Mouse (Mus musculus): ENCODE results near the gene Stx3. TPM values are rescaled to one million over a fixed set of nuclear protein-coding genes. Genes with fewer than 3 reads are reported as not detected.

Gene Stx3
- polyA plus RNA-seq, 1 experiment, result not detected

DNA sequence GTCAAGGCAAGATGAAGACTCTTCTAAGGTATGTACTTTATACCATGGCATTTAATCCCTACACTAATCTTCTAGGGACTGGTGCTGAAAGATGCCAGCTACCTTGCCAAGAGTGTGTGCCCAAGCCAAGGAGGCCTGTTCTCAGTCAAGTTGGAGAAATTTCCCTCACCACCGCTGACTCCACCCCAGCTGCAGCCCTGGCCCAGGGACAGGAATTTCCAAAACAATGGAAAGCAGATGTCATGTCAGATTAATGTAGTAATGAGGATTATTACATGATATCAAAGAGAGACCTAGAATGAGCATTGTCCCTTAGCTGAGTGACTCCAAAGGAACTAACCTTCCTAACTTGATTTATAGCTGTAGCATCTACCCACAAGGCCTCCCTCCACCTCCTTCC is 8.3 kb downstream of the Stx3 start:
- Histone ChIP-seq H3K4me3 (replicated peaks) (no peak overlapping the region), H3K27me3 (ENCODE audit: control insufficient read depth) (peaks cover 10% of the 10 kb centered on the region), H3K4me1 (ENCODE audit: control insufficient read depth) (no peaks in the 10 kb centered on the region), H3K36me3 (ENCODE audit: control insufficient read depth) (no peaks in the 10 kb centered on the region), H3K9me3 (ENCODE audit: control insufficient read depth, low read length) (no peaks in the 10 kb centered on the region)
- TF ChIP-seq TAL1 (IDR thresholded peaks at IDR 0.05; ENCODE audit: low read length) (no peak), GATA1 (IDR thresholded peaks at IDR 0.05; ENCODE audit: low read length) (no peak)

DNA sequence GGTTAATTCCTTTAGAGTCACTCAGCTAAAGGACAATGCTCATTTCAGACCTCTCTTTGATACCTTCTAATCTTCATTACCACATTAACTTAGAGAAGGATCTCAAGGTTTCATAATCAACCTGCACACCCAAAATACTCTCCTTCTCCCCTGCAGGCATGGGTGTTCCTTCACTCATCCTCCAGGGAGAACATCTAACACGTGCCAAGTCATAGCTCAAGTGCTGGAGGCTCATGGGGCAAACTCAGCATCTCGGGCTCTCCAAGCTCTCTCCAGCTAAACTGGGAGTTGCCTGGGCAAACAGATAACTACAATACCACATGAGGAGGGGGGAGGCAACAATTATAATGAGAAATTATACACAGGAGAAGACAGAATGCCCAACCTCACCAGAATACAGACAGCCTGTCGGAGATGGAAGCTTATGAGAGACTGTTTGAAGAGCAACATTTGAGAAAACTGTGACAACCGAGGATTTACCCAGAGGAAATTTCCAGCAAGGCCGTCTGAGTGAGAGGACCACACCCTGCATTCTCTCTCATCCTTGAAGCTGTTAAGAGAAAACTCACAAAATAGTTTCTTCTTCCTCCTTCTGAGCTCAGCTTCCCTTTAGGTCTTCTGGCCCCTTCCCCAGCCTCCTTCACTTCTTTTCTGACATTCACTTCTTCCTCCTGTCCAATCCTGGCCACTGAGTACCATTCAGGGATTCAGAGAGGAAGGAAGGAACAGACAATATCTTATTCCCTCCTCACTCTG is 9.0 kb downstream of the Stx3 start:
- Histone ChIP-seq H3K4me3 (replicated peaks) (no peak overlapping the region), H3K4me1 (ENCODE audit: control insufficient read depth) (no peaks in the 10 kb centered on the region), H3K27me3 (ENCODE audit: control insufficient read depth) (peaks cover 6% of the 10 kb centered on the region), H3K36me3 (ENCODE audit: control insufficient read depth) (no peaks in the 10 kb centered on the region), H3K9me3 (ENCODE audit: control insufficient read depth, low read length) (no peaks in the 10 kb centered on the region)
- TF ChIP-seq TAL1 (IDR thresholded peaks at IDR 0.05; ENCODE audit: low read length) (no peak), GATA1 (IDR thresholded peaks at IDR 0.05; ENCODE audit: low read length) (no peak)

DNA sequence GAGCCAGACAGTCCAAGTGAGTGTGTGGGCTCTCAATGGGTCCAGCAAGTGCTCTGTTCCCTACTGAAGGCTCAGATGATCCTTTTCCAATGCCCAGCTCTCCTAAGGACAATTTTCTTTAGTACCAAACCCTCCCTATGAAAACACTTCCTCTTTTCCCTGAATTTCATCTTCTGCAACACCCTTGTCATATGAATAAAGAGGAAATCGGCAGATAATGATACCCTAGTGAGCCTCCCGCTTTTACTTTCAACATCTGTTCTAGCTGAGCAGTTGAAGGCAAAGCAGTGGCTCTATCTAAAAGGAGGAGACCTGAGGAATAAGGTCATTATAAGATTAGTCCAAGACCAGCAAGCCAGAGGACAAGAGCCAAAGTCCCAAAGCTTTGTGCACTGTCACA is 10.8 kb downstream of the Stx3 start:
- H3K4me1 ChIP-seq (ENCODE audit: control insufficient read depth), result no peaks in the 10 kb centered on the region
- no peaks in the 10 kb centered on the region for H3K27me3 ChIP-seq (ENCODE audit: control insufficient read depth)
- no peaks in the 10 kb centered on the region for H3K36me3 ChIP-seq (ENCODE audit: control insufficient read depth)
- TF ChIP-seq GATA1 (IDR thresholded peaks at IDR 0.05; ENCODE audit: low read length), result no peak
- no peak for TF ChIP-seq TAL1 (IDR thresholded peaks at IDR 0.05; ENCODE audit: low read length)
- no peak overlapping the region for H3K4me3 ChIP-seq (replicated peaks)
- no peaks in the 10 kb centered on the region for H3K9me3 ChIP-seq (ENCODE audit: control insufficient read depth, low read length)

DNA sequence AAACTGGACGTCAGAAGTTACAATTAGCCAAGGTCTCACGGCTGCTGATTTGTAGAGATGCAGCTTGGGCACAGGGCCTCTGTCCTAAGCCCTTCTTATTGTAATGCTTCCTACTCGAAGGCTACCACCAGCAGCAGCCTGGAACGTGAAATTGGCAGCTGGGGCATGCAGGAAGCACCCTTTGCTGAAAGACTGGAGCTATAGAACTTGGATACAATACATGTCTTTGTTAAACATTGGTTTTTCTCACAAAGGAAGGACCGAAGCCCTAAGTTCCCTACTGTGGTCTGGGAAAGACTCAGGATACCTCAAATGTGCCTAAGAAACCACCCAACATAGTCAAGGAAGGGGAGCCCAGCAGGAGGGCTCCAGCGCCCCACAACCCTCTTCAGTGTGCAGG is 11.4 kb downstream of the Stx3 start:
- H3K36me3 ChIP-seq (ENCODE audit: control insufficient read depth), result no peaks in the 10 kb centered on the region
- no peaks in the 10 kb centered on the region for H3K27me3 ChIP-seq (ENCODE audit: control insufficient read depth)
- no peaks in the 10 kb centered on the region for H3K9me3 ChIP-seq (ENCODE audit: control insufficient read depth, low read length)
- no peaks in the 10 kb centered on the region for H3K4me1 ChIP-seq (ENCODE audit: control insufficient read depth)
- no peak overlapping the region for H3K4me3 ChIP-seq (replicated peaks)
- TF ChIP-seq GATA1 (IDR thresholded peaks at IDR 0.05; ENCODE audit: low read length) (no peak), TAL1 (IDR thresholded peaks at IDR 0.05; ENCODE audit: low read length) (no peak)

DNA sequence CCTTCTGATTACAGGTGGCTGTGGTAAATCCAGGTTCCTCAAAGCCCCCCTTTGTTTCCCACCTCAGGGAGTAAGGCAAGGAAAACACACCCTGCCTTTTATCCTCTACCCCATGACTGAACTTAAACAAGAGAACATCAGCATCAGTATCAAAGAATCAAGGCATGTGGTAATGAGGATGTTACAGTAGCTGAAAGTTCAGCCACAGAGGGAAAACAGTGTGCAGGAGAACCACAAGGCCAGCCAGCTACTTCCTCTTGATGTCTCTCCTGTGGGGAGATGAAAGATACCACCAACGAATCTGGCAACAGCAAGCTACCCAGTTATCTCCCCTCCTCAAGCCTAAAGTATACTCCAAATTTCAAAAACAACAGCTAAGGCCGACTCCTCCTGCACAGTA is 12.0 kb downstream of the Stx3 start:
- Histone ChIP-seq H3K4me3 (replicated peaks) (no peak overlapping the region), H3K9me3 (ENCODE audit: control insufficient read depth, low read length) (no peaks in the 10 kb centered on the region)

DNA sequence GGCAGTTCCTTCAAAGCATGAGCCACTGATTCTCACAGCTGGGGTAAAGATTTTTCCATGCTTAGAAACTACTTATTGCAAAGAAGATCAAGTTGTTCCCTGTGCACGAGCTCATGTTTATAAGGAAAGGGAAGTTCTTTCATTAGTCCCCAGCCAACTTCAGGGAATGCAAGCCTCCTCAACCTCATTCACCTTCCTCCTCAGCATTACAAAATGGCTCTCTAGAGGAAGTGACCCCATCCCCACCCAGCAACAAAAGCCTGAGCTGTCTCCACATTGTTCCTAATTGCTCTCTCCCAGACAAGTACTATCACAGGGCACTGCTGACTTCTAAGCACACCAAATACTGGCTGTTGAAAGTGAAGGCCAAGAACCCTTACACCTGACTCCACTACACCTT is 14.8 kb downstream of the Stx3 start:
- Histone ChIP-seq H3K4me1 (ENCODE audit: control insufficient read depth) (no peaks in the 10 kb centered on the region), H3K4me3 (replicated peaks) (no peak overlapping the region), H3K27me3 (ENCODE audit: control insufficient read depth) (no peaks in the 10 kb centered on the region), H3K36me3 (ENCODE audit: control insufficient read depth) (no peaks in the 10 kb centered on the region), H3K9me3 (ENCODE audit: control insufficient read depth, low read length) (peaks cover 3% of the 10 kb centered on the region; the same call in 1 of the 2 replicates)
- TF ChIP-seq TAL1 (IDR thresholded peaks at IDR 0.05; ENCODE audit: low read length), result no peak
- no peak for TF ChIP-seq GATA1 (IDR thresholded peaks at IDR 0.05; ENCODE audit: low read length)

More for the DNA sequence above, 12.0 kb downstream of the Stx3 start:
- no peaks in the 10 kb centered on the region for H3K36me3 ChIP-seq (ENCODE audit: control insufficient read depth)
- TF ChIP-seq TAL1 (IDR thresholded peaks at IDR 0.05; ENCODE audit: low read length) (no peak), GATA1 (IDR thresholded peaks at IDR 0.05; ENCODE audit: low read length) (no peak)
- H3K27me3 ChIP-seq (ENCODE audit: control insufficient read depth), result no peaks in the 10 kb centered on the region
- no peaks in the 10 kb centered on the region for H3K4me1 ChIP-seq (ENCODE audit: control insufficient read depth)

DNA sequence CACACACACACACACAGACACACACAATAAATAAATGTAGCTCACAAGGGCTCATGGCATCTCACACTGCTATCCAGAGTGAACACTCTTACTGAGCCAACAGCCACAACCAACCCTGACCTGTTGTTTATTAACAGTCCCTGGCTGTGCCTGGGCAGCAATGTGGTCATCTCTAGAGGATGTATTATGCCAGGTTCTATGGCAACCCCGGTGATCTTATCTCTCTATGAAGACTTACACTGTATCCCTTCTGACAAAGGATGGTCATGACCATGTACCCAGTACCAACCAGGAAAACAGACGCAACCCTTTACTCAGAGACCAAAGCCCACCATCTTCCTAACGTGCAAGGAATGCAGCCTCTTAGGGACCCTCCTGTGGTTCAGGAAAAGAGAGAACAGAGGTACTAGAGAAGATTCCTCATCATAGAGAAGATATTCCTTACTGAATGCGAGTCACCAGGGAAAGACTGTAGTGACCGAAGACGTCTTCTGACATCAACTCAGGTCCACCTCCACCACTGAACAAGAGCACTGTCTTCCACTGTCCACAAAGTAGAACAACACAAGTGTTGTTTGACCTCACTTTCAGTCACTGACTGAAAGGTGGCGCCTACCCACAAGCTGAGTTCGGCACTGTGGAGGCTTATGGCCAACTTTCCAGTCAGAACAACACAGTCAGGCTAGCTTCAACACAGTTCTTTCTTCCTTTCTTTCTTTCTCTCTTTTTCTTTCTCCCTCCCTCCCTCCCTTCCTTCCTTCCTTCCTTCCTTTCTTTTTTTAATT is 18.5 kb downstream of the Stx3 start:
- Histone ChIP-seq H3K4me3 (replicated peaks) (no peak overlapping the region), H3K36me3 (ENCODE audit: control insufficient read depth) (no peaks in the 10 kb centered on the region), H3K27me3 (ENCODE audit: control insufficient read depth) (no peaks in the 10 kb centered on the region), H3K9me3 (ENCODE audit: control insufficient read depth, low read length) (peaks cover 3% of the 10 kb centered on the region; the same call in 1 of the 2 replicates), H3K4me1 (ENCODE audit: control insufficient read depth) (no peaks in the 10 kb centered on the region)
- no peak for TF ChIP-seq GATA1 (IDR thresholded peaks at IDR 0.05; ENCODE audit: low read length)
- no peak for TF ChIP-seq TAL1 (IDR thresholded peaks at IDR 0.05; ENCODE audit: low read length)

DNA sequence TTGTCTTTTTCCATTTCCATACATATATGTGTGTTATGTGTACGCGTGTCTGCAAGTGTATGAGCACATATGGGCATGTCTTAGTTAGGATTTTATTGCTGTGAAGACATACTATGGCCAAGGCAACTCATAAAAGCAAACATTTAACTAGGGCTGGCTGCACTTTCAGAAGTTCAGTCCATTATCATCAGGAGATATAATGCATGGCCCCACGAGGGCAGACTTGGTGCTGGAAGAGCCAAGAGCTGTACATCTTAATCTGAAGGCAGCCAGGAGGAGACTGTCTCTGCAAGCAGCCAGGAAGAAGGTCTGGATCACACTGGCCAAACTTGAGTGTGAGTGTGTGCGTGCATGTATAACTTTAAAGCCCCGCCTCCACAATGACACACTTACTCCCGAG is 24.8 kb downstream of the Stx3 start:
- no peak for TF ChIP-seq TAL1 (IDR thresholded peaks at IDR 0.05; ENCODE audit: low read length)
- no peak for TF ChIP-seq GATA1 (IDR thresholded peaks at IDR 0.05; ENCODE audit: low read length)
- Histone ChIP-seq H3K4me1 (ENCODE audit: control insufficient read depth) (no peaks in the 10 kb centered on the region), H3K9me3 (ENCODE audit: control insufficient read depth, low read length) (no peaks in the 10 kb centered on the region), H3K27me3 (ENCODE audit: control insufficient read depth) (no peaks in the 10 kb centered on the region), H3K4me3 (replicated peaks) (no peak overlapping the region), H3K36me3 (ENCODE audit: control insufficient read depth) (no peaks in the 10 kb centered on the region)

DNA sequence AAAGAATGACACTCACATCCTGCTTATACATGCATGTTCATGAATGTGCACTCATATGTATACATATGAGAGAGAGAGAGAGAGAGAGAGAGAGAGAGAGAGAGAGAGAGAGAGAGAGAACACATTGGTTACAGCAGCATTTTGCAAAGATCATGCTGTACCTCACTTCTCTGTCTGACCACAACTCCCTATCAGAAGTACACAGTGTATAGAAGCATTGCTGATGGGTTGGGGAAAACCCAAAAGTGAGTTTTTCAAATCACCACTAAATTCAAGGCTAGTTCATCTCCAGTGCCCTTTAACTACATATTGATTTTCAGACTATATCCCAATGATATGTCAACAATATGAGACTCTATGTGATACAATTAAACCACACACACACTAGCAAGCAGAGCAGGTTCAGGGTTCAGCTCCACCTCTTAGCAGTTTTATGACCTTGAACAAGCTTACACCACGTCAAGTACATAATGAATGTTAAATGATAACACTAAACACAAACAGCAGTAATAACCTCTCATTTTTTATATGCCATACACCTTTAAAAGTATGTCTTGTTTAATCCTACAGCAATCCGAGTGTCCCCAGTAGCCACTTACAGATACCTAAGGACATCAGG is 25.4 kb downstream of the Stx3 start:
- Histone ChIP-seq H3K27me3 (ENCODE audit: control insufficient read depth) (no peaks in the 10 kb centered on the region), H3K36me3 (ENCODE audit: control insufficient read depth) (no peaks in the 10 kb centered on the region), H3K9me3 (ENCODE audit: control insufficient read depth, low read length) (no peaks in the 10 kb centered on the region), H3K4me3 (replicated peaks) (no peak overlapping the region), H3K4me1 (ENCODE audit: control insufficient read depth) (no peaks in the 10 kb centered on the region)
- no peak for TF ChIP-seq TAL1 (IDR thresholded peaks at IDR 0.05; ENCODE audit: low read length)
- TF ChIP-seq GATA1 (IDR thresholded peaks at IDR 0.05; ENCODE audit: low read length), result no peak

All from erythroblast, embryonic 14.5 days (primary cell).